Mouse (Mus musculus) embryo, embryonic 11.5 days (tissue): ENCODE measurements around the gene Ap2b1.

ENCODE experiments used
- DNase-seq: peaks from one replicate; pipeline ENCODE4 v3.0.0-alpha.2; 2012; ENCODE audit warnings: low read depth, low spot score

Gene Ap2b1

GRCm38 (mm10) chr11:83397626-83398025, 98.8 kb downstream of the Ap2b1 start:
- DNase-seq, result no peak

GRCm38 (mm10) chr11:83398724-83399123, 99.9 kb downstream of the Ap2b1 start:
- no peak for DNase-seq

GRCm38 (mm10) chr11:83403787-83404186, 105.0 kb downstream of the Ap2b1 start:
- no peak for DNase-seq

- DNase-seq, result no peak
Observed at GRCm38 (mm10) chr11:83406391-83406790, 107.6 kb downstream of the Ap2b1 start.

- no peak for DNase-seq
Observed at GRCm38 (mm10) chr11:83408242-83408641, 109.4 kb downstream of the Ap2b1 start.

- no peak for DNase-seq
Observed at GRCm38 (mm10) chr11:83409087-83409754, 110.4 kb downstream of the Ap2b1 start, which contains the start of gene Rasl10b. TSS of gene Rasl10b (plus strand) at chr11:83409137.

- DNase-seq, result no peak
Observed at GRCm38 (mm10) chr11:83409792-83410291, 111.0 kb downstream of the Ap2b1 start.

GRCm38 (mm10) chr11:83410510-83410909, 111.7 kb downstream of the Ap2b1 start:
- DNase-seq, result no peak

GRCm38 (mm10) chr11:83417080-83417479, 118.3 kb downstream of the Ap2b1 start:
- peak; percentile 62 for DNase-seq

- DNase-seq, result no peak
Observed at GRCm38 (mm10) chr11:83417708-83418107, 118.9 kb downstream of the Ap2b1 start.

GRCm38 (mm10) chr11:83418566-83418965, 119.7 kb downstream of the Ap2b1 start:
- no peak for DNase-seq

- DNase-seq, result no peak
Observed at GRCm38 (mm10) chr11:83420338-83420737, 121.5 kb downstream of the Ap2b1 start.

GRCm38 (mm10) chr11:83421305-83421704, 122.5 kb downstream of the Ap2b1 start:
- peak; percentile 72 for DNase-seq

- peak; percentile 68 for DNase-seq
Observed at GRCm38 (mm10) chr11:83424681-83425080, 125.9 kb downstream of the Ap2b1 start.

- DNase-seq, result no peak
Observed at GRCm38 (mm10) chr11:83426964-83427363, 128.1 kb downstream of the Ap2b1 start.

GRCm38 (mm10) chr11:83429355-83429754, 130.5 kb downstream of the Ap2b1 start, which contains the start of gene Gas2l2:
TSS of gene Gas2l2 (minus strand) at chr11:83429455.
- no peak for DNase-seq

- DNase-seq, result no peak
Observed at GRCm38 (mm10) chr11:83432533-83432932, 133.7 kb downstream of the Ap2b1 start.

- DNase-seq, result no peak
Observed at GRCm38 (mm10) chr11:83437377-83437776, 138.6 kb downstream of the Ap2b1 start, which contains the start of gene 1700020L24Rik. TSS of gene 1700020L24Rik (plus strand) at chr11:83437677.

GRCm38 (mm10) chr11:83439426-83440060, 140.7 kb downstream of the Ap2b1 start:
- no peak for DNase-seq

GRCm38 (mm10) chr11:83440081-83441064, 141.5 kb downstream of the Ap2b1 start:
- DNase-seq, result peak; percentile 96

GRCm38 (mm10) chr11:83441235-83441634, 142.4 kb downstream of the Ap2b1 start:
- no peak for DNase-seq
